Mouse (Mus musculus) cerebellum, postnatal 36 days (tissue): ENCODE measurements around the gene Ppp3ca.

Experiments
- DNase-seq, 2 experiments: peaks; one replicate each; pipeline ENCODE4 v3.0.0; 2021 to 2022; ENCODE audit warnings: mixed read lengths in 2 of 2

Gene Ppp3ca

GRCm38 (mm10) chr3:136814916-136815315 lies 145.0 kb downstream of the Ppp3ca start:
- no peak for DNase-seq

GRCm38 (mm10) chr3:136816319-136816718 lies 146.4 kb downstream of the Ppp3ca start:
- no peak for DNase-seq

GRCm38 (mm10) chr3:136818997-136819396 lies 149.1 kb downstream of the Ppp3ca start:
- DNase-seq = no peak

- no peak for DNase-seq
Observed at GRCm38 (mm10) chr3:136821039-136821438, 151.1 kb downstream of the Ppp3ca start.

GRCm38 (mm10) chr3:136821993-136822392 lies 152.1 kb downstream of the Ppp3ca start:
- no peak for DNase-seq

GRCm38 (mm10) chr3:136822431-136822830 lies 152.5 kb downstream of the Ppp3ca start:
- no peak for DNase-seq

- no peak for DNase-seq
Observed at GRCm38 (mm10) chr3:136828451-136828850, 158.5 kb downstream of the Ppp3ca start.

GRCm38 (mm10) chr3:136829109-136829508 lies 159.2 kb downstream of the Ppp3ca start:
- DNase-seq = no peak

- DNase-seq = no peak
Observed at GRCm38 (mm10) chr3:136830687-136831220, 160.8 kb downstream of the Ppp3ca start.

- peak in 1 of 2 experiments; percentile 22 for DNase-seq
Observed at GRCm38 (mm10) chr3:136833003-136833745, 163.2 kb downstream of the Ppp3ca start.

- peak; percentile 52 to 61 for DNase-seq
Observed at GRCm38 (mm10) chr3:136833893-136834292, 164.0 kb downstream of the Ppp3ca start.

- no peak for DNase-seq
Observed at GRCm38 (mm10) chr3:136835851-136836250, 165.9 kb downstream of the Ppp3ca start.

- DNase-seq = no peak
Observed at GRCm38 (mm10) chr3:136836319-136837193, 166.6 kb downstream of the Ppp3ca start.

GRCm38 (mm10) chr3:136837589-136837988 lies 167.7 kb downstream of the Ppp3ca start:
- DNase-seq = peak; percentile 34 to 57

- DNase-seq = no peak
Observed at GRCm38 (mm10) chr3:136841282-136841681, 171.4 kb downstream of the Ppp3ca start.

- DNase-seq = no peak
Observed at GRCm38 (mm10) chr3:136842384-136842783, 172.5 kb downstream of the Ppp3ca start.

- peak in 1 of 2 experiments; percentile 22 for DNase-seq
Observed at GRCm38 (mm10) chr3:136843811-136844491, 174.0 kb downstream of the Ppp3ca start.

- DNase-seq = no peak
Observed at GRCm38 (mm10) chr3:136849035-136849434, 179.1 kb downstream of the Ppp3ca start.

GRCm38 (mm10) chr3:136852921-136853320 lies 183.0 kb downstream of the Ppp3ca start:
- DNase-seq = no peak

GRCm38 (mm10) chr3:136853596-136853995 lies 183.7 kb downstream of the Ppp3ca start:
- no peak for DNase-seq

- no peak for DNase-seq
Observed at GRCm38 (mm10) chr3:136855996-136856395, 186.1 kb downstream of the Ppp3ca start.

GRCm38 (mm10) chr3:136862051-136862837 lies 192.3 kb downstream of the Ppp3ca start:
- DNase-seq = no peak
